Mouse (Mus musculus) heart, embryonic 10.5 days (tissue): ENCODE results near the gene Lrrtm4. TPM values are rescaled to one million over a fixed set of nuclear protein-coding genes. Genes with fewer than 3 reads are reported as not detected.

ENCODE experiments used
- DNase-seq: peaks from one replicate; pipeline ENCODE4 v3.0.0-alpha.2; 2017; ENCODE audit warnings: low spot score
- H3K27ac ChIP-seq: fragments of 300-500 bp; sonication (generic); 2 replicates; pipeline ENCODE4 v1.5.1; 2016; ENCODE audit warnings: mild to moderate bottlenecking
- H3K27me3 ChIP-seq: fragments of 300-500 bp; sonication (generic); 2 replicates; pipeline ENCODE4 v1.6.1; 2016; ENCODE audit warnings: mild to moderate bottlenecking; ENCODE audit not compliant: poor library complexity, insufficient read depth, severe bottlenecking
- H3K36me3 ChIP-seq: fragments of 300-500 bp; sonication (generic); 2 replicates; pipeline ENCODE4 v1.6.1; 2016; ENCODE audit warnings: mild to moderate bottlenecking, moderate library complexity
- H3K4me1 ChIP-seq: fragments of 300-500 bp; sonication (generic); 2 replicates; pipeline ENCODE4 v1.6.1; 2016; ENCODE audit warnings: mild to moderate bottlenecking
- H3K4me3 ChIP-seq: fragments of 300-500 bp; sonication (generic); 2 replicates; pipeline ENCODE4 v1.5.1; 2016; ENCODE audit warnings: mild to moderate bottlenecking, moderate library complexity
- H3K9me3 ChIP-seq: fragments of 300-500 bp; sonication (generic); 2 replicates; pipeline ENCODE4 v1.6.1; 2016; ENCODE audit warnings: mild to moderate bottlenecking, moderate library complexity
- WGBS: fragments of 180-500 bp; shearing (Covaris S2); methylation state at CpG from one replicate; pipeline ENCODE4 v1.1.7; 2016; 5-methylcytosine and 5-hydroxymethylcytosine counted together
- polyA plus RNA-seq: library from polyadenylated mRNA; unstranded; fragments of >200 nt; fragmentation: Nextera tagmentation; extraction: Ambion mirVana; gene quantifications from 2 replicates; pipeline ENCODE4 v1.2.1, GENCODE M21; 2016

Gene Lrrtm4
- polyA plus RNA-seq, 1 experiment from 2014 or later = 2.1 TPM

DNA sequence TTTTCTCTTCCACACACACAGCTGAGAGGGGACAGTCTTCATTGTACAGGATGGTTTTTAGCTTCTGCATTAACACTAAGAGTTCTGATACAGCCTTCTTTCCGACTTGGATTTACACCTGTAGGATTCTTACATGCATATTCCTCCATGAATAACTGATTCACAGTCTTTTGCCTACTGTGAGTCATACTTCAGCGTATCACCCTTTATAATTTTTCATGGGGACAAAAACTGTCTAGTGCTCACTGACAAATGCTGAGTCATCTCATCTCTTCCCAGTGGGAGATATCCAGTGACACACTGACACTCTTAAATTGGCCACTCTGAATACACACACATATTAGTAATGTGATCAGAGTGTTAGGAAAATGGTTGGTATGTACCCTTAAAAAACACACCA lies 600.8 kb downstream of the Lrrtm4 start:
- no peaks in the 10 kb centered on the region for H3K9me3 ChIP-seq
- DNase-seq = no peak
- no peaks in the 10 kb centered on the region for H3K36me3 ChIP-seq
- H3K27me3 ChIP-seq = no peaks in the 10 kb centered on the region
- no peak overlapping the region for H3K4me3 ChIP-seq
- WGBS = 79% methylated on average over 2 of the region's 2 CpGs
- H3K27ac ChIP-seq = no peak overlapping the region
- no peaks in the 10 kb centered on the region for H3K4me1 ChIP-seq

DNA sequence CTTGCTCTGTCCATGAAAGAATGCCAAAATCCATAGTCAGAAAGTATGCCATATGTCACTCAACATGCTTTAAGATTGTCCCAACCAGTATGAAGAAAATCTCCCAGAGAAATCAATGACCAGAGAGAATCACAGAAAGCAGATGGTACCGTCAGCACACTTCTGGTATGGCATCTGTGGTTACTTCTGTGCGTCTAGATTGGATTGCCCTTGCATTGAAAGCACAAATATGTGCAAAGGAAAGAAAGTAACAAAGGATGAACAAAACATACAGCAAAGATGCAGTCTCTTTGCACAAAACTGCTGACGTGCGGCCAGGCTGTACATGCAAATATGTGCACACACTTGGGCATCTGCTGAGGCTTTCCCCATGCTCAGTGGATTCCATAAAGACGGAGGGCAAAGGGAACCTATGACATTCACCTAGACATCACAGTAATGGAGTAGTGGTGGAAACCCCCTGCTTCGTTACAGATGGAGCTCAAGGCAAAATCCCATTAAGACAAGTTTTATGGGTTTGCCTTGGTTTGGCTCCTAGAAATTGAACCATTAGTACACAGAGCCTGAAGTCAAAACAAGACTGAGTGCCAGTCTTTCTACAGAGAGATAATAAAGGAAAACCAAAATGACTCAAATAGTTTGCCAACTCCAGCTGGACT lies 604.1 kb downstream of the Lrrtm4 start:
- no peaks in the 10 kb centered on the region for H3K9me3 ChIP-seq
- H3K36me3 ChIP-seq = no peaks in the 10 kb centered on the region
- no peak overlapping the region for H3K4me3 ChIP-seq
- H3K27ac ChIP-seq = no peak overlapping the region
- no peaks in the 10 kb centered on the region for H3K4me1 ChIP-seq
- WGBS = 88% methylated on average over 6 of the region's 6 CpGs
- no peak for DNase-seq
- no peaks in the 10 kb centered on the region for H3K27me3 ChIP-seq

DNA sequence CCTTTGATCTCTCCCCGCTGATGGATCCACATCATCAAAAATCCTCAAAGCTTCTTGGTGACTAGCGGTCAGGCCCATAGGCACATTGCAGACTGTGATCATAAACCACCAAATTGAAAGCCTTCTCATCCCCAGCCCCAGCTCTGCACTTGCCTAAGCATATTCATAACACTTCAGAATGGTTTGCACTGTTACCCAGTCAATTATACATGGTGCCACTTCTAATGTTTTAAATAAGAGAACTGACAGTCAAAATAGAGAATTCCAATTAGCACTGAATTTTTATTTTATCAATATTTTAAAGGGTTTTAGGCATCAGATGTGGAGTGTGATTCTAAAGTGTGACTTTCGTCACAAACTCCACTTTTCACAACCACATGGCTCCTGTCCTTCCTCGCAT lies 606.8 kb downstream of the Lrrtm4 start:
- no peaks in the 10 kb centered on the region for H3K36me3 ChIP-seq
- H3K4me3 ChIP-seq = no peak overlapping the region
- H3K4me1 ChIP-seq = no peaks in the 10 kb centered on the region
- H3K27ac ChIP-seq = no peak overlapping the region
- no peaks in the 10 kb centered on the region for H3K27me3 ChIP-seq
- WGBS = 83% methylated on average over 4 of the region's 4 CpGs
- no peak for DNase-seq
- H3K9me3 ChIP-seq = no peaks in the 10 kb centered on the region

DNA sequence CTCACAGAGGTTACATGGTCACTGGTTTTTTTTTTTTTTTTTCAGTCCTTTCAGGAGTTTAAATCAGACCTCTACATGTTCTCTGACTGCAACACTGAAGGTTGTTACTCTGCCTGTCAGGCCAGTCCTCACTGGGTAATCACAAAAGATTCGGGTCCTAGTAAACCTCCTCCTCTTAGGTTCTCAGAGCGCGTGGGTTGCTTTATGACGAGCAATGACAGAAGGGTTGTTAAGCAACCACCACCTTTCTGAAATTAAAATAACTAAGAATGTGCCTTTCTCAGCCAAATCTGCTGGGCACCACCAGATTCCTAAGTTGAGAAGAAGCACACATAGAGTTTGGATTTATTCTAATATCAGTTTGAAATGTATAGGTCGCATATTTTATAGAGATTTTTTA lies 644.1 kb downstream of the Lrrtm4 start:
- Histone ChIP-seq H3K4me3 (no peak overlapping the region), H3K9me3 (no peaks in the 10 kb centered on the region), H3K27me3 (no peaks in the 10 kb centered on the region), H3K36me3 (no peaks in the 10 kb centered on the region), H3K27ac (no peak overlapping the region), H3K4me1 (no peaks in the 10 kb centered on the region)
- DNase-seq = no peak
- WGBS = 79% methylated on average over 5 of the region's 5 CpGs

DNA sequence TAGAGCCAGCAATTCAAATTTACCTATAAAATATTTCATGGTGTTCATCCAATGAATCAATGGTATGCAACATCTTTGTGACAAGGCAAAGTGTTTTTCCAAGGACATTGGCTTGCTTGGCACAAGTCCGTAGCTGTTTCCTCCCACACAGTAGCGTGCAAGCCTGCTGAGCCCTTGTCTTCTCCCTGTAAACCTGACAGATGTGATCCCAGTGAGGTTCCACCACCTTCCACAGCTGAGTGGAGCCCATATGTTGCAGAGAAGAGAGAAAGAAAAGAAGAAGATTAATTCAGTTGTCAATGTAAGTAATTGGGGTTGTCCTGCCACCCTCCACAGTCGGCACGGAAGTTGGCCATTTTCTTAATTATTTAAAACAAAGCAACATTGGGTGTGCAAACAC lies 645.4 kb downstream of the Lrrtm4 start:
- 84% methylated on average over 4 of the region's 4 CpGs for WGBS
- H3K27me3 ChIP-seq = no peaks in the 10 kb centered on the region
- DNase-seq = no peak
- no peaks in the 10 kb centered on the region for H3K4me1 ChIP-seq
- H3K4me3 ChIP-seq = no peak overlapping the region
- no peaks in the 10 kb centered on the region for H3K36me3 ChIP-seq
- no peaks in the 10 kb centered on the region for H3K9me3 ChIP-seq
- H3K27ac ChIP-seq = no peak overlapping the region

DNA sequence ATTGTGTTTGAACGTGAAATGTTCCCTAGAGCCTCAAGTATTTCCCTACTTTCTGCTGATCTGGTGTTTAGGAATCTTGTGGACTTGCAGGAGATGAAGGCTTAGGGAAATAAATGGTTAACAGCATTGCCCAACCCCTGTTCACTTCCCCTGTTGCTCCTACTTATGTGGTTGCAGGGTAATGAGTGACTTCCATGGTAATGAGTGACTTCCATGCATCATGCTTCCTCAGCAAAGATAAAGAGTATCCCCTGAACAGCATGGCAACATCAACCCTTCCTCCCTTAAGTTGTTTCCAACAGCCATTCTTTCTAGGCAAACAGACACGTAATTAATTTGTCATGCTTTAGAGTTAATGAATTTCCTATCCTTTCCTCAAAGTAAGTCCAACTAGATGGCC lies 685.5 kb downstream of the Lrrtm4 start:
- Histone ChIP-seq H3K4me1 (no peaks in the 10 kb centered on the region), H3K4me3 (no peak overlapping the region), H3K36me3 (no peaks in the 10 kb centered on the region), H3K27me3 (no peaks in the 10 kb centered on the region), H3K27ac (no peak overlapping the region), H3K9me3 (no peaks in the 10 kb centered on the region)
- WGBS = 74% methylated on average over 2 of the region's 2 CpGs
- no peak for DNase-seq

DNA sequence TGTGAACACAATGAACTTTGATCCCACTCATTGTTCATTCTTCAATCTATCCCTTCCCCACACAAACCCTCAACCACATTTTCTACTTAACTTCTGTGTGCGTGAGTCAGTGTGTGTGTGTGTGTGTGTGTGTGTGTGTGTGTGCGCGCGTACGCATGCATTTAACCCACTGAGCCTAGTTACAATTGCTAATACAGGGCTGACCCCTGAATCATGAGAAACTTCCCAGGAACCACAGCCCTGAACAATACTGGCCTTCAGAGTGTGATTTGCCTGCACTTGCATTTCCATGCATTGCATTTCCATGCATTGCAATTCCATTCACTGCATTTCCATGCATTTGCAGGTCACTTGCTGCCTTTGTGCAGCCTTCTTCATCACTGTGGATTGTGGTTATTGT lies 701.8 kb downstream of the Lrrtm4 start:
- no peaks in the 10 kb centered on the region for H3K4me1 ChIP-seq
- DNase-seq = no peak
- no peaks in the 10 kb centered on the region for H3K27me3 ChIP-seq
- WGBS = 95% methylated on average over 5 of the region's 5 CpGs
- no peaks in the 10 kb centered on the region for H3K36me3 ChIP-seq
- no peak overlapping the region for H3K4me3 ChIP-seq
- no peak overlapping the region for H3K27ac ChIP-seq
- no peaks in the 10 kb centered on the region for H3K9me3 ChIP-seq

DNA sequence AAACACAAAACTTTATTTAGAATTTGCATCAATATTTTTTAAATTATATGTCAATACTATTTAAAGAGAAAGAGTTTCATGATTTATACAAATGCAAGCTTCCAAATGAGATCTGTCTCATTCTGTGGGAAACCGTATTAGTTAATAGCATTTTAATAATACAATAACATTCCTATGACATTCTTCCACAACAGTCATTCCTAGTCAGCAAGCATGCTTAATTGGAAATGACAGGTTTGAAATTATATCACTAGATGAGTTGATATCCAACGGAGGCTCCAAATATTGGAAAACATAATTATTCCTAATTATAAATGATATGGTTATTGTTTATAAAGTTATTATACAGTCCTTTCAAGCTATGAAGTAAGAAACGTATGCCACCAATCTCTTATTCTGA lies 714.7 kb downstream of the Lrrtm4 start:
- H3K9me3 ChIP-seq = no peaks in the 10 kb centered on the region
- no peaks in the 10 kb centered on the region for H3K4me1 ChIP-seq
- no peaks in the 10 kb centered on the region for H3K27me3 ChIP-seq
- H3K27ac ChIP-seq = no peak overlapping the region
- no peaks in the 10 kb centered on the region for H3K36me3 ChIP-seq
- 87% methylated on average over 3 of the region's 3 CpGs for WGBS
- H3K4me3 ChIP-seq = no peak overlapping the region
- DNase-seq = no peak

DNA sequence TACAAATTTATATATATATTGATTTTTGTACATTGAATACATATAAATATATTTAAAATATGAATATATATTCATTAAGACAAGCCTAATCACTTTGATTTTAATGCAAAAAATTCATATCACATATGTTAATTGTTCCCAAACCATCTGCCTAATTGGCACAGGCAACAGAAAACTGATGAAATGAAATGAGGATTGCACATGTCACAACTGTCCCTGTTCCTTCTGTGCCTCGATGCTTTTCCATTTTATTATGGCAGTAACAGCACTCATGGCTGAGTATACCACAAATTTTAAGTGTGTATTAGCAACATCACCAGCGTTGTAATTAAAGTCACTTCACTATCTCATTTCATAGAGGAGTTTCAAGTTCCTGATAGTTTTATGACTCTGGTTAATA lies 732.1 kb downstream of the Lrrtm4 start:
- DNase-seq = no peak
- WGBS = 75% methylated on average over 2 of the region's 2 CpGs

DNA sequence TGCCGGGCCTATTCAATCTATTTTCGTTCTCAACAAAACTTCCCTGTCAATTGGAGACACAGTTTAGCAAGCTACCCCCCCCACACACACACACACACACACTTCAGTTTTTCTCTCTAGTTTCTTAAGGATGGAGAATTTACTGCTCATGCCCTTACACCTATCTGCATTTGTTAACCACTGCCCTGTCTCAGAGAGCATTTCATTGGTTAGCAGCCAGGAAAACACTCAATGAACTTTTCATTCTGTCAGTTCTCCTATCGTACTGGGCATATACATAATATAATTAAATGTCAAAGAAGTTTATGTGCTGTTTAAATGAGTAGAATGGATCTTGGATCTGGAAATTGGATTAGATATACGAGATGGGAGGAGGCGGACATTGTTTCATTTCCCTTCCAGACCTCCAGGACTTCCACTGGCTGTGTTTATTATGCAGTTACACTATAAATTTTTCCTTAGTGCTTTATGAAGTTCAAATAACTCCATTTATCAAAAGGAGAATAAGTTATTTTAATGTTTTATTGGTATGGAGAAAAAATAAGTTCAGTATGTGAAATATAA lies 742.0 kb downstream of the Lrrtm4 start:
- WGBS = 85% methylated on average over 5 of the region's 5 CpGs
- Histone ChIP-seq H3K9me3 (no peaks in the 10 kb centered on the region), H3K36me3 (no peaks in the 10 kb centered on the region), H3K4me3 (no peak overlapping the region), H3K27me3 (no peaks in the 10 kb centered on the region), H3K27ac (no peak overlapping the region), H3K4me1 (no peaks in the 10 kb centered on the region)
- DNase-seq = no peak

More for the DNA sequence above, 732.1 kb downstream of the Lrrtm4 start:
- no peaks in the 10 kb centered on the region for H3K9me3 ChIP-seq
- no peaks in the 10 kb centered on the region for H3K4me1 ChIP-seq
- H3K4me3 ChIP-seq = no peak overlapping the region
- no peak overlapping the region for H3K27ac ChIP-seq
- H3K27me3 ChIP-seq = no peaks in the 10 kb centered on the region
- no peaks in the 10 kb centered on the region for H3K36me3 ChIP-seq

DNA sequence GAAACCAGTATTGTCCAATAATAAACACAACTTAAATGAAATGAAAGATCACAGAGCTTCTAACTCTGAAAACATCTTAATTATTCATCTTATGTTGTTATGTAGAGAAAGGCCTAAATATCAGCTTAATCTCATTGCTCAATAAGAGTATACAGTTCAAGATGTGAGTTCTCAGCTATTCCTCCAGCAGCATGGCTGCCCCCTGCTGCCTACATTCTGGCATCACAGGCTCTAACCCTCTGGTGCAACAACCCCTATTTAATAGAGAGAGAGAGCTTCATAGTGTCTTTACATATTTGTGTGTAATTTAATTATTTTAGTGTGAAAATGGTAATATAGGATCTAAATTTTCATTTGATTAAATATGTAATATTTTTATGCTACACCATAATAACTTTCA lies 767.6 kb downstream of the Lrrtm4 start:
- no peaks in the 10 kb centered on the region for H3K36me3 ChIP-seq

DNA sequence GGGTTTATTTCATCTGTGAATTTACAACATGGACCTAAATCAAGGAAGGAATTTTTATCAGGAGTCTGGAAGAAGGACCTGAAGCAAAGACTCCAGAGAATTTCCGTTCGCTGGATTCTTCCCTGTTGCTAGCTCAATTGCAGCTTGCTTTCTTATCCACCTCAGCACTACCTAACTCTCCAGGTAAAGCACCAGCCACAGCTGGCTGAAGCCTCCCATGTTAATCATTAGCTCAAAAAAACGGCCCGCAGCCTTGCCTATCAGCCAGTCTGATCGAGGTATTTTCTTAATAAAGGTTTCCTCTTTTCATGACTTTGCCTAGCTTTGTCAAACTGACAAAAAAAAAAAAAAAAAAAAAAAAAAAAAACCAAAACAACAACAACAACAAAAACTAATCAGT lies 805.1 kb downstream of the Lrrtm4 start:
- H3K9me3 ChIP-seq = no peaks in the 10 kb centered on the region
- H3K4me3 ChIP-seq = no peak overlapping the region
- no peak overlapping the region for H3K27ac ChIP-seq
- WGBS = 80% methylated on average over 5 of the region's 5 CpGs
- no peak for DNase-seq
- H3K36me3 ChIP-seq = no peaks in the 10 kb centered on the region
- no peaks in the 10 kb centered on the region for H3K4me1 ChIP-seq
- no peaks in the 10 kb centered on the region for H3K27me3 ChIP-seq

More for the DNA sequence above, 767.6 kb downstream of the Lrrtm4 start:
- no peaks in the 10 kb centered on the region for H3K4me1 ChIP-seq
- DNase-seq = no peak
- no peaks in the 10 kb centered on the region for H3K27me3 ChIP-seq
- no peaks in the 10 kb centered on the region for H3K9me3 ChIP-seq
- H3K4me3 ChIP-seq = no peak overlapping the region
- H3K27ac ChIP-seq = no peak overlapping the region

DNA sequence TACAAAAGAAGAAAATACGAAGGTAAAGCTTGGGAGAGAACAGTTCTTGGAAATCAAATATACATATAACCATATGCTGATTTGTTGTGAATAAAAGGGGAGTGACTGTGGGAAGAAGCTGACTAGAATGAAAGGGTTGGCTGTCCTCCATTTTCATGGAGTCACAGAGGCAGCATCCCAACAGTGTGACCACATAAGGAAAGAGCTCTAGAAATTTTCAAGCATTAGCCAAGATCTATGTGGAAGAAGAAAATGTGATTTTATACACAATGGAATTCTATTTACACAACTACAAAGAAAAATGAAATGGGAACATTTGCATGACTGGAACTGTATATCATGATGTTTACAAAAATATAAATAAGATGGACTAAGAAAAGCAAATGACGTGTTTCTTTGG lies 821.1 kb downstream of the Lrrtm4 start:
- Histone ChIP-seq H3K27ac (no peak overlapping the region), H3K36me3 (no peaks in the 10 kb centered on the region), H3K4me3 (no peak overlapping the region), H3K9me3 (no peaks in the 10 kb centered on the region), H3K27me3 (no peaks in the 10 kb centered on the region), H3K4me1 (no peaks in the 10 kb centered on the region)
- DNase-seq = no peak
- WGBS = 85% methylated on average over 2 of the region's 2 CpGs

DNA sequence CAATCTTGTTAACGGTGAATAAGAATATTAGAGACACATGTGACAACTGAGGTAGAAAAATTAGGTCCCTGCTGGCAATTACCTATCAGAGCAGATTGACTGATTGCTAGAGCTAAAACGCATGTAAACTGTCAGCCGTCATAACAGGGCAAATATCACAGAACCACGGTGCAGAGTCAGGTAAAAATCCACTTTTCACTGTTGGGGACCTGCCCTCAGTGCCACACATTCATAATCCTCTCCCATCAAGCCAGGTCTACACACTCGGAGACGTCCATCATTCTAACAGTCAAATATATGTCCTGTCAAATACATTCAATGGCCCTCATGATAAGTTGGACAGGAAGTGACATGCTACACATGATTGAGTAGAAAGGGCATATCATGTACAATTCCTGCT lies 826.6 kb downstream of the Lrrtm4 start:
- WGBS = 90% methylated on average over 6 of the region's 6 CpGs
- no peaks in the 10 kb centered on the region for H3K27me3 ChIP-seq
- no peaks in the 10 kb centered on the region for H3K4me1 ChIP-seq
- no peak for DNase-seq
- H3K9me3 ChIP-seq = no peaks in the 10 kb centered on the region
- H3K36me3 ChIP-seq = no peaks in the 10 kb centered on the region
- H3K4me3 ChIP-seq = no peak overlapping the region
- no peak overlapping the region for H3K27ac ChIP-seq
